Mouse (Mus musculus) kidney, adult 2 months (tissue): ENCODE data around the gene Gh.

Source experiments
- CTCF ChIP-seq: fragments of 200-500 bp; conservative IDR thresholded peaks from 2 replicates; pipeline ENCODE4 v1.5.1; 2011; ENCODE audit warnings: low read depth, mild to moderate bottlenecking, control low read depth, low read length, moderate library complexity, mixed read lengths; ENCODE audit not compliant: insufficient read depth, insufficient read length
- POLR2A ChIP-seq: fragments of 200-500 bp; IDR thresholded peaks from one replicate; pipeline ENCODE4 v1.6.1; 2011; ENCODE audit warnings: low read depth, low read length, control low read depth

- TF ChIP-seq CTCF: no peak
- TF ChIP-seq POLR2A: no peak
Observed at GRCm38 (mm10) chr11:106271794-106272643, 29.6 kb downstream of the Gh start.
